Mouse (Mus musculus) neural tube, embryonic 12.5 days (tissue): ENCODE results near the gene Prss46. TPM values are rescaled to one million over a fixed set of nuclear protein-coding genes. Genes with fewer than 3 reads are reported as not detected.
"Not testable (repeated sequence)": the region's sequence is repeated elsewhere in the genome, so short reads cannot be mapped to it uniquely, and the experiment has no call there.

Experiments
- ATAC-seq: fragments of 200-750 bp; cut with Nextera tagmentation; 2 replicates; pipeline ENCODE4 v1.8.0; 2017; ENCODE audit warnings: low read depth, mild to moderate bottlenecking, moderate TSS enrichment, moderate library complexity; ENCODE audit not compliant: low FRiP score
- H3K27ac ChIP-seq: fragments of 300-500 bp; sonication (generic); 2 replicates; pipeline ENCODE4 v1.5.1; 2016
- H3K27me3 ChIP-seq: fragments of 300-500 bp; sonication (generic); replicated peaks from 2 replicates; pipeline ENCODE4 v1.6.1; 2016; ENCODE audit warnings: mild to moderate bottlenecking
- H3K36me3 ChIP-seq: fragments of 300-500 bp; sonication (generic); 2 replicates; pipeline ENCODE4 v1.6.1; 2016; ENCODE audit warnings: mild to moderate bottlenecking
- H3K4me1 ChIP-seq: fragments of 300-500 bp; sonication (generic); 2 replicates; pipeline ENCODE4 v1.6.1; 2016
- H3K4me2 ChIP-seq: fragments of 300-500 bp; sonication (generic); replicated peaks from 2 replicates; pipeline ENCODE4 v1.6.1; 2016; ENCODE audit warnings: mild to moderate bottlenecking
- H3K4me3 ChIP-seq: fragments of 300-500 bp; sonication (generic); 2 replicates; pipeline ENCODE4 v1.5.1; 2016
- H3K9ac ChIP-seq: fragments of 300-500 bp; sonication (generic); 2 replicates; pipeline ENCODE4 v1.6.1; 2016; ENCODE audit warnings: mild to moderate bottlenecking
- H3K9me3 ChIP-seq: fragments of 300-500 bp; sonication (generic); 2 replicates; pipeline ENCODE4 v1.6.1; 2016; ENCODE audit warnings: mild to moderate bottlenecking
- WGBS: fragments of 180-500 bp; shearing (Covaris S2); methylation state at CpG from one replicate; pipeline ENCODE4 v1.1.7; 2016; 5-methylcytosine and 5-hydroxymethylcytosine counted together
- polyA plus RNA-seq: library from polyadenylated mRNA; unstranded; fragments of >200 nt; fragmentation: Nextera tagmentation; extraction: Ambion mirVana; gene quantifications from 2 replicates; pipeline ENCODE4 v1.2.1, GENCODE M21; 2016

Prss46 gene
- polyA plus RNA-seq = not detected in 2 replicates

GRCm38 (mm10) chr9:110844206-110844605, at the start of gene Prss46:
Prss46 (plus strand) TSS chr9:110844506.
- Histone ChIP-seq H3K9ac (no peak within 1 kb of the TSS), H3K27me3 (no peaks in the 10 kb centered on the region), H3K27ac (no peak within 1 kb of the TSS), H3K36me3 (no peaks in the 10 kb centered on the region), H3K4me3 (no peak within 1 kb of the TSS), H3K9me3 (no peaks in the 10 kb centered on the region), H3K4me1 (peaks cover 5% of the 10 kb centered on the region; the same call in 1 of the 2 replicates), H3K4me2 (no peak within 1 kb of the TSS)
- ATAC-seq = no peak
- WGBS = 88% methylated on average over 10 of the region's 10 CpGs

GRCm38 (mm10) chr9:110797013-110797412, 47.3 kb upstream of the Prss46 start:
- Histone ChIP-seq H3K9me3 (no peaks in the 10 kb centered on the region), H3K9ac (no peak overlapping the region), H3K4me1 (no peaks in the 10 kb centered on the region), H3K4me3 (no peak overlapping the region), H3K27ac (no peak overlapping the region), H3K36me3 (no peaks in the 10 kb centered on the region), H3K27me3 (no peaks in the 10 kb centered on the region), H3K4me2 (no peak overlapping the region)
- no peak for ATAC-seq
- 88% methylated on average over 10 of the region's 10 CpGs for WGBS

- Histone ChIP-seq H3K4me2 (no peak within 1 kb of the TSS), H3K27ac (no peak within 1 kb of the TSS), H3K36me3 (no peaks in the 10 kb centered on the region), H3K27me3 (no peaks in the 10 kb centered on the region), H3K4me1 (no peaks in the 10 kb centered on the region), H3K9me3 (no peaks in the 10 kb centered on the region), H3K9ac (no peak within 1 kb of the TSS), H3K4me3 (no peak within 1 kb of the TSS)
- WGBS = 89% methylated on average over 14 of the region's 14 CpGs
- no peak for ATAC-seq
Measured at GRCm38 (mm10) chr9:110797866-110798265, 46.4 kb upstream of the Prss46 start, which contains the start of gene Prss42. Prss42 (plus strand) TSS chr9:110798166.

- Histone ChIP-seq H3K27me3 (no peaks in the 10 kb centered on the region), H3K9ac (no peak overlapping the region), H3K36me3 (no peaks in the 10 kb centered on the region), H3K4me3 (no peak overlapping the region), H3K4me2 (no peak overlapping the region), H3K27ac (no peak overlapping the region), H3K9me3 (no peaks in the 10 kb centered on the region), H3K4me1 (no peaks in the 10 kb centered on the region)
- 90% methylated on average over 8 of the region's 8 CpGs for WGBS
- ATAC-seq = no peak
Measured at GRCm38 (mm10) chr9:110800834-110801479, 43.3 kb upstream of the Prss46 start.

- no peaks in the 10 kb centered on the region for H3K27me3 ChIP-seq
- 76% methylated on average over 4 of the region's 4 CpGs for WGBS
- ATAC-seq = no peak
- H3K9ac ChIP-seq = no peak overlapping the region
- no peaks in the 10 kb centered on the region for H3K4me1 ChIP-seq
- no peak overlapping the region for H3K4me3 ChIP-seq
- no peak overlapping the region for H3K27ac ChIP-seq
- H3K9me3 ChIP-seq = no peaks in the 10 kb centered on the region
- no peak overlapping the region for H3K4me2 ChIP-seq
- no peaks in the 10 kb centered on the region for H3K36me3 ChIP-seq
Measured at GRCm38 (mm10) chr9:110803294-110803693, 41.0 kb upstream of the Prss46 start.

- no peaks in the 10 kb centered on the region for H3K27me3 ChIP-seq
- no peaks in the 10 kb centered on the region for H3K36me3 ChIP-seq
- no peak for ATAC-seq
- no peak overlapping the region for H3K9ac ChIP-seq
- H3K4me3 ChIP-seq = no peak overlapping the region
- 91% methylated on average over 4 of the region's 4 CpGs for WGBS
- H3K27ac ChIP-seq = no peak overlapping the region
- no peaks in the 10 kb centered on the region for H3K9me3 ChIP-seq
- H3K4me1 ChIP-seq = no peaks in the 10 kb centered on the region
- no peak overlapping the region for H3K4me2 ChIP-seq
Measured at GRCm38 (mm10) chr9:110810051-110810450, 34.3 kb upstream of the Prss46 start.

- no peak within 1 kb of the TSS for H3K27ac ChIP-seq
- H3K4me3 ChIP-seq = no peak within 1 kb of the TSS
- no peak within 1 kb of the TSS for H3K9ac ChIP-seq
- H3K36me3 ChIP-seq = no peaks in the 10 kb centered on the region
- H3K4me2 ChIP-seq = no peak within 1 kb of the TSS
- no peaks in the 10 kb centered on the region for H3K4me1 ChIP-seq
- 63% methylated on average over 18 of the region's 18 CpGs for WGBS
- no peaks in the 10 kb centered on the region for H3K9me3 ChIP-seq
- ATAC-seq = no peak
- H3K27me3 ChIP-seq = no peaks in the 10 kb centered on the region
Measured at GRCm38 (mm10) chr9:110813789-110814188, 30.5 kb upstream of the Prss46 start, which contains the start of gene Prss44. Prss44 (plus strand) TSS chr9:110813994.

GRCm38 (mm10) chr9:110820546-110820945, 23.8 kb upstream of the Prss46 start:
- H3K9ac ChIP-seq, H3K4me1 ChIP-seq, ATAC-seq, H3K9me3 ChIP-seq, H3K4me2 ChIP-seq, H3K36me3 ChIP-seq, H3K27me3 ChIP-seq, H3K4me3 ChIP-seq, H3K27ac ChIP-seq: not testable (repeated sequence)

GRCm38 (mm10) chr9:110821436-110821835, 22.9 kb upstream of the Prss46 start:
- Histone ChIP-seq H3K27ac (no peak overlapping the region), H3K4me2 (no peak overlapping the region), H3K9me3 (no peaks in the 10 kb centered on the region), H3K4me3 (no peak overlapping the region), H3K4me1 (no peaks in the 10 kb centered on the region), H3K36me3 (no peaks in the 10 kb centered on the region), H3K27me3 (no peaks in the 10 kb centered on the region), H3K9ac (no peak overlapping the region)
- ATAC-seq = no peak
- WGBS = 86% methylated on average over 7 of the region's 7 CpGs

GRCm38 (mm10) chr9:110825426-110825825, 18.9 kb upstream of the Prss46 start:
- no peak overlapping the region for H3K4me3 ChIP-seq
- H3K4me1 ChIP-seq = no peaks in the 10 kb centered on the region
- H3K9ac ChIP-seq = no peak overlapping the region
- H3K9me3 ChIP-seq = no peaks in the 10 kb centered on the region
- no peak overlapping the region for H3K4me2 ChIP-seq
- H3K36me3 ChIP-seq = no peaks in the 10 kb centered on the region
- 90% methylated on average over 4 of the region's 4 CpGs for WGBS
- ATAC-seq = no peak
- no peaks in the 10 kb centered on the region for H3K27me3 ChIP-seq
- no peak overlapping the region for H3K27ac ChIP-seq

- Histone ChIP-seq H3K9me3 (no peaks in the 10 kb centered on the region), H3K27ac (no peak overlapping the region), H3K4me2 (no peak overlapping the region), H3K4me1 (no peaks in the 10 kb centered on the region), H3K4me3 (no peak overlapping the region), H3K27me3 (no peaks in the 10 kb centered on the region), H3K36me3 (no peaks in the 10 kb centered on the region), H3K9ac (no peak overlapping the region)
- ATAC-seq = no peak
- WGBS = 80% methylated on average over 7 of the region's 7 CpGs
Measured at GRCm38 (mm10) chr9:110825832-110826231, 18.5 kb upstream of the Prss46 start.

- H3K27ac ChIP-seq = no peak within 1 kb of the TSS
- no peak within 1 kb of the TSS for H3K4me3 ChIP-seq
- no peak for ATAC-seq
- H3K9me3 ChIP-seq = no peaks in the 10 kb centered on the region
- no peaks in the 10 kb centered on the region for H3K4me1 ChIP-seq
- no peak within 1 kb of the TSS for H3K4me2 ChIP-seq
- no peaks in the 10 kb centered on the region for H3K27me3 ChIP-seq
- H3K36me3 ChIP-seq = no peaks in the 10 kb centered on the region
- whole genome bisulfite sequencing = 81% methylated on average over 3 of the region's 3 CpGs
- H3K9ac ChIP-seq = no peak within 1 kb of the TSS
Measured at GRCm38 (mm10) chr9:110826390-110826789, 17.9 kb upstream of the Prss46 start, which contains the start of gene Prss43. Prss43 (plus strand) TSS chr9:110826690.

- H3K4me2 ChIP-seq = no peak overlapping the region
- no peak overlapping the region for H3K4me3 ChIP-seq
- WGBS = 74% methylated on average over 5 of the region's 5 CpGs
- no peaks in the 10 kb centered on the region for H3K27me3 ChIP-seq
- no peak for ATAC-seq
- H3K9me3 ChIP-seq = no peaks in the 10 kb centered on the region
- H3K27ac ChIP-seq = no peak overlapping the region
- no peaks in the 10 kb centered on the region for H3K36me3 ChIP-seq
- H3K9ac ChIP-seq = no peak overlapping the region
- H3K4me1 ChIP-seq = no peaks in the 10 kb centered on the region
Measured at GRCm38 (mm10) chr9:110833021-110833420, 11.3 kb upstream of the Prss46 start.
